Mouse (Mus musculus): ENCODE measurements around the gene Cdk5rap1. TPM values are rescaled to one million over a fixed set of nuclear protein-coding genes. Genes with fewer than 3 reads are reported as not detected.

Cdk5rap1 gene
- polyA plus RNA-seq, 1 experiment, result 19.0 TPM

DNA sequence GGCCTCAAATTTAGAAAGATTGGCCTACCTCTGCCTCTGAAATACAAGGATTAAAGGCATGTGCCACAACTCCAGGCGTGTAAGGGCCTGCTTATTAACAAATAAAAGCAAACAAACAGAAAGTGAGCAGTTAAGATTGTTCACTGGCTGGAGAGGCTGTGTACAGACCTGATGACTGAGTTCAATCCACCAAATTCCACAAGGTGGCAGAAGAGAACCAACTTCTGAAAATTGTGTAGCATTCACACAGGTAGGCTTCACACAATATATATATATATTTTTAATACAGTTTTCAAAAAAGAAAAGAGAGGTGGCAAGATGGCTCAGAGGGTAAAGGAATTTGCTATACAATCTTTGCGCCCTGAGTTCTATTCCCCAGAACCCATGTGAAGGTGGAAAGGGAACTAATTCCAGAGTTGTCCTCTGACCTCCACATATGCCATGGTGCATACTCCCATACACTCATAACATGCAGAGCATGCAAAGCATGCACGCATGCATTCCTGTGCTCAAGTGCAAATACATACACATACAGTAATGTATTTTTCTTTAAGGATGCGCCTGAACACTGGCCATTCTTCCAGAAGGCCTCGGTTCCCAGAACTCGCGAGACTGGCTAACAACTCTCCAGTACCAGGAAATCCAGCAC, 39.3 kb upstream of the Cdk5rap1 start:
- peak; percentile 72 for DNase-seq

GRCm38 (mm10) chr2:154410355-154410754, 37.5 kb upstream of the Cdk5rap1 start:
- Histone ChIP-seq H3K36me3 (ENCODE audit: control insufficient read depth, insufficient read depth, low read length) (no peaks in the 10 kb centered on the region), H3K27me3 (replicated peaks; ENCODE audit: control insufficient read depth, insufficient read depth, low read length) (no peaks in the 10 kb centered on the region), H3K4me3 (ENCODE audit: insufficient read depth, low read depth, low read length) (no peak overlapping the region), H3K4me1 (ENCODE audit: control insufficient read depth, insufficient read depth, low read length) (peaks cover 18% of the 10 kb centered on the region), H3K27ac (ENCODE audit: insufficient read depth, low read depth, low read length) (no peak overlapping the region)
- WGBS, result 49% methylated on average over 2 of the region's 2 CpGs
- TF ChIP-seq CTCF (conservative IDR thresholded peaks at IDR 0.05; ENCODE audit: insufficient read depth, insufficient read length, low read depth, low read length) (no peak), POLR2A (IDR thresholded peaks at IDR 0.05; ENCODE audit: low read depth, low read length) (no peak)
- no peak for DNase-seq

More for the DNA sequence above, 39.3 kb upstream of the Cdk5rap1 start:
- no peaks in the 10 kb centered on the region for H3K36me3 ChIP-seq (ENCODE audit: control insufficient read depth, insufficient read depth, low read length)
- no peak overlapping the region for H3K4me3 ChIP-seq (ENCODE audit: insufficient read depth, low read depth, low read length)
- H3K27ac ChIP-seq (ENCODE audit: insufficient read depth, low read depth, low read length), result no peak overlapping the region
- TF ChIP-seq CTCF (conservative IDR thresholded peaks at IDR 0.05; ENCODE audit: insufficient read depth, insufficient read length, low read depth, low read length), result 0 out of 2 replicates have a peak, but pooled peaks have one; percentile 13
- no peak for TF ChIP-seq POLR2A (IDR thresholded peaks at IDR 0.05; ENCODE audit: low read depth, low read length)
- 63% methylated on average over 7 of the region's 7 CpGs for WGBS
- no peaks in the 10 kb centered on the region for H3K27me3 ChIP-seq (replicated peaks; ENCODE audit: control insufficient read depth, insufficient read depth, low read length)
- H3K4me1 ChIP-seq (ENCODE audit: control insufficient read depth, insufficient read depth, low read length), result peaks cover 8% of the 10 kb centered on the region

GRCm38 (mm10) chr2:154407643-154408445, 35.0 kb upstream of the Cdk5rap1 start, which contains the start of gene Snta1:
Snta1 (minus strand) TSS chr2:154408099.
- peak; percentile 96 for DNase-seq
- peak within 1 kb of the TSS; percentile 64 for H3K27ac ChIP-seq (ENCODE audit: insufficient read depth, low read depth, low read length)
- H3K36me3 ChIP-seq (ENCODE audit: control insufficient read depth, insufficient read depth, low read length), result no peaks in the 10 kb centered on the region
- TF ChIP-seq CTCF (conservative IDR thresholded peaks at IDR 0.05; ENCODE audit: insufficient read depth, insufficient read length, low read depth, low read length) (no peak), POLR2A (IDR thresholded peaks at IDR 0.05; ENCODE audit: low read depth, low read length) (peak; percentile 55)
- no peaks in the 10 kb centered on the region for H3K27me3 ChIP-seq (replicated peaks; ENCODE audit: control insufficient read depth, insufficient read depth, low read length)
- H3K4me3 ChIP-seq (ENCODE audit: insufficient read depth, low read depth, low read length), result peak within 1 kb of the TSS; percentile 79
- peaks cover 20% of the 10 kb centered on the region for H3K4me1 ChIP-seq (ENCODE audit: control insufficient read depth, insufficient read depth, low read length)
- 2% methylated on average over 84 of the region's 84 CpGs for WGBS

DNA sequence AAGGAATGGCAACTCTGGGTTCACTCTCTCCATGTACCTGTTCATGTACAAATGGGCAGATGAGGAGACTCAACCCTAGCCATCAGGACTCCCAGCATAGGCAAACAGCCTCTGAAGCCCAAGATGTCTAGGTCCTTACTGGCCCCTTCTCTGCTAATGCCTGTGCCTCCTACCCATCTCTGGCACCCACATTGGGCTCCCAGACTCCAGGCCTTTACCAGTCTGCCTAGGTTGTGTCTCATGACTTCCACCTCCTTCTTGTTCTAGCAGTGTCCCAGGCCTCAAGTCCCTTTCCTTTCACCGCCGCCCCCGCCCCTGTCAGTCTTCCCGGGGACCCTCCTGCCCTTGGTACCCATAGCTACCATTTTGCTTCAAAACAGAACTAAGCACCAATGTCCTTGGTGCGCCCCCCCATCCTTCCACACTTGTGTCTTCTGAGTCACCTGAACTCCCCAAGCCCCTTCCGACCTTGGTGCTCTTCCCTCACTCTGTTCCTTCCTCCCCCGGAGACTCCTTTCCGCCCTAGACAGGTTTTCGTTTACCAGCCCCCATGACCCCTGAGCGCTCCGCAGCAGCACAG, 34.3 kb upstream of the Cdk5rap1 start:
- peak overlapping the region; percentile 79 for H3K4me3 ChIP-seq (ENCODE audit: insufficient read depth, low read depth, low read length)
- no peaks in the 10 kb centered on the region for H3K36me3 ChIP-seq (ENCODE audit: control insufficient read depth, insufficient read depth, low read length)
- no peaks in the 10 kb centered on the region for H3K27me3 ChIP-seq (replicated peaks; ENCODE audit: control insufficient read depth, insufficient read depth, low read length)
- H3K27ac ChIP-seq (ENCODE audit: insufficient read depth, low read depth, low read length), result peak overlapping the region; percentile 64
- 26% methylated on average over 11 of the region's 11 CpGs for WGBS
- TF ChIP-seq CTCF (conservative IDR thresholded peaks at IDR 0.05; ENCODE audit: insufficient read depth, insufficient read length, low read depth, low read length) (no peak), POLR2A (IDR thresholded peaks at IDR 0.05; ENCODE audit: low read depth, low read length) (no peak)
- H3K4me1 ChIP-seq (ENCODE audit: control insufficient read depth, insufficient read depth, low read length), result peaks cover 20% of the 10 kb centered on the region
- no peak for DNase-seq

- Histone ChIP-seq H3K27ac (ENCODE audit: insufficient read depth, low read depth, low read length) (no peak overlapping the region), H3K4me3 (ENCODE audit: insufficient read depth, low read depth, low read length) (no peak overlapping the region), H3K27me3 (replicated peaks; ENCODE audit: control insufficient read depth, insufficient read depth, low read length) (no peaks in the 10 kb centered on the region), H3K4me1 (ENCODE audit: control insufficient read depth, insufficient read depth, low read length) (peaks cover 20% of the 10 kb centered on the region), H3K36me3 (ENCODE audit: control insufficient read depth, insufficient read depth, low read length) (no peaks in the 10 kb centered on the region)
- no peak for DNase-seq
- WGBS, result 64% methylated on average over 5 of the region's 5 CpGs
- TF ChIP-seq POLR2A (IDR thresholded peaks at IDR 0.05; ENCODE audit: low read depth, low read length) (no peak), CTCF (conservative IDR thresholded peaks at IDR 0.05; ENCODE audit: insufficient read depth, insufficient read length, low read depth, low read length) (no peak)
These were observed 32.7 kb upstream of the Cdk5rap1 start for GRCm38 (mm10) chr2:154405447-154405994.

- Histone ChIP-seq H3K27ac (ENCODE audit: insufficient read depth, low read depth, low read length) (peak overlapping the region; percentile 19; the same call in 1 of the 2 replicates), H3K36me3 (ENCODE audit: control insufficient read depth, insufficient read depth, low read length) (no peaks in the 10 kb centered on the region), H3K4me1 (ENCODE audit: control insufficient read depth, insufficient read depth, low read length) (peaks cover 24% of the 10 kb centered on the region; the same call in 1 of the 2 replicates), H3K27me3 (replicated peaks; ENCODE audit: control insufficient read depth, insufficient read depth, low read length) (no peaks in the 10 kb centered on the region), H3K4me3 (ENCODE audit: insufficient read depth, low read depth, low read length) (no peak overlapping the region)
- 7% methylated on average over 7 of the region's 7 CpGs for WGBS
- TF ChIP-seq POLR2A (IDR thresholded peaks at IDR 0.05; ENCODE audit: low read depth, low read length) (no peak), CTCF (conservative IDR thresholded peaks at IDR 0.05; ENCODE audit: insufficient read depth, insufficient read length, low read depth, low read length) (no peak; the same call in 1 of the 2 replicates)
- DNase-seq, result peak; percentile 89
These were observed 30.0 kb upstream of the Cdk5rap1 start for GRCm38 (mm10) chr2:154402811-154403210.
